Mouse (Mus musculus) olfactory bulb, adult 2 months (tissue): ENCODE measurements around the gene Rnft1. TPM values are rescaled to one million over a fixed set of nuclear protein-coding genes. Genes with fewer than 3 reads are reported as not detected.

Experiments
- H3K27ac ChIP-seq: fragments of 200-500 bp; 2 replicates; pipeline ENCODE4 v1.5.1; 2012; ENCODE audit warnings: low read depth, low read length; ENCODE audit not compliant: insufficient read depth
- H3K4me1 ChIP-seq: fragments of 200-500 bp; 2 replicates; pipeline ENCODE4 v1.6.1; 2012; ENCODE audit warnings: low read length; ENCODE audit not compliant: control insufficient read depth, insufficient read depth
- H3K4me3 ChIP-seq: fragments of 200-500 bp; 2 replicates; pipeline ENCODE4 v1.5.1; 2012; ENCODE audit warnings: mild to moderate bottlenecking, low read depth, low read length, moderate library complexity; ENCODE audit not compliant: insufficient read depth
- CTCF ChIP-seq: fragments of 200-500 bp; IDR thresholded peaks from 2 replicates; pipeline ENCODE4 v1.5.1; 2012; ENCODE audit warnings: low read depth, mild to moderate bottlenecking, low read length, moderate library complexity; ENCODE audit not compliant: insufficient read depth
- POLR2A ChIP-seq: fragments of 200-500 bp; IDR thresholded peaks from 2 replicates; pipeline ENCODE4 v1.6.1; 2012; ENCODE audit warnings: mild to moderate bottlenecking, low read depth, low read length, moderate library complexity; ENCODE audit not compliant: insufficient read depth
- WGBS: fragments of 180-500 bp; shearing (Covaris S2); methylation state at CpG from one replicate; pipeline ENCODE4 v1.1.7; 2018; 5-methylcytosine and 5-hydroxymethylcytosine counted together
- polyA plus RNA-seq: library from polyadenylated mRNA; stranded (reverse); fragments of >200 nt; gene quantifications from 2 replicates; pipeline ENCODE4 v1.2.4, GENCODE M21; 2012; ENCODE audit warnings: low replicate concordance; ENCODE audit not compliant: missing spikeins, insufficient read depth, insufficient read length

Rnft1 gene
- polyA plus RNA-seq, 1 experiment, result not detected

DNA sequence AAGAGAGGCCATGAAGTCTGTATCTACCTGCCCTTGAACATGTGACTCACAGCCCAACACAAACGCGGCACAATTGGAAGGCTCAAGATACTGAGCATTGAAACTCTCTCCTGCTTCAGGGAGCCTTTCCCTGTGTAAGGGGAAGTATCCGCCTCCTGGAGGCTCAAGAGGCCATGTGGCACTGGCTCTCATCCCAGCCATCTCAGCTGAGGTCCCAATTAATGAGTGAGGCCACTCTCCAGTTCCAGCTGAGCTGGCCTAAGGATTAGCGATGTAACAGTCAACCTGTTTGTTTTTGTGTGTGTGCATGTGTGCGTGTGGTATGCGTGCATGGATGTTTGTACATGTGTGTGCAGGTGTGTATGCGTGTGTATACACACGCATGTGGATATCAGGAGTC is 16.1 kb upstream of the Rnft1 start:
- no peak overlapping the region for H3K27ac ChIP-seq
- H3K4me1 ChIP-seq, result peaks cover 4% of the 10 kb centered on the region; the same call in 1 of the 2 replicates
- H3K4me3 ChIP-seq, result no peak overlapping the region
- 58% methylated on average over 8 of the region's 8 CpGs for WGBS
- TF ChIP-seq CTCF, result no peak
- TF ChIP-seq POLR2A, result no peak

DNA sequence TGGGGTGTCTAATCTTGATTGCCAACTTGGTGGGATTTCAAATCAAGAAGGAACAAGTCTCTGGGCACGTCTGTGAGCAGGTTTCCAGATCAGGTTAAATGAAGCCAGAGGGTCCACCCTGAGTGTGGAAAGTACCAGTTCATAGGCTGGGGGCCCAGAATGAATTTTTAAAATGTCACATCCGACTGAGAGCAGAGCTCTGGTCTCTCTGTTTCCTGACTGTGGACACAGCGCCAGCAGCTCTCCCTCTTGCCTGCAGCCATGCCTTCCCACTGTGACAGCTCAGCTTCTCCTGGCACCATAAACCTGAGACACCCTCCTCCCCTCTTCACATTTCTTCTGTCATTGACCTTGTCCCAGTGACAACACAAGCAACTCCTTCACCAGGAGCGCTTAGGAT is 15.5 kb upstream of the Rnft1 start:
- no peak for TF ChIP-seq POLR2A
- TF ChIP-seq CTCF, result no peak
- H3K4me3 ChIP-seq, result no peak overlapping the region
- no peak overlapping the region for H3K27ac ChIP-seq
- 76% methylated on average over 4 of the region's 4 CpGs for WGBS
- H3K4me1 ChIP-seq, result peaks cover 8% of the 10 kb centered on the region

DNA sequence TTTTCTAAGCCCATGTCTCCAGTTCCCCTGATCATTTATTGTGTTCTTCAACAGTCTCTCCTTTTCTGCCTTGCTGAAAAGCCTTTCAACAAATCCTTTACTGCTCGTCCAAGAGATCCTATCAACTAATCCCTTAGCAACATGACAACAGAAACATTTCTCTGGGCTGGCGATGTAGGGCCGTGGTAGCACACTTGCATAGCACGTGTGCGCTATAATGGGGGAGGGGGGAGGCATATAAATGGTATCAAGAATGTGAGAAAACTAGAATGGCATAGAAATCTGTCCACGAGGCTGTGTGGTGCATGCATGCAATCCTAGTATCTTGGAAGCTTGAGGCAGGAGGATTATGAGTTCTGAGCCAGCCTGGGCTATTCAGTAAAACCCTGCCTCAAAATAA is 12.7 kb upstream of the Rnft1 start:
- 37% methylated on average over 6 of the region's 6 CpGs for WGBS
- peaks cover 9% of the 10 kb centered on the region for H3K4me1 ChIP-seq
- no peak overlapping the region for H3K4me3 ChIP-seq
- TF ChIP-seq POLR2A (no peak), CTCF (no peak)
- no peak overlapping the region for H3K27ac ChIP-seq

DNA sequence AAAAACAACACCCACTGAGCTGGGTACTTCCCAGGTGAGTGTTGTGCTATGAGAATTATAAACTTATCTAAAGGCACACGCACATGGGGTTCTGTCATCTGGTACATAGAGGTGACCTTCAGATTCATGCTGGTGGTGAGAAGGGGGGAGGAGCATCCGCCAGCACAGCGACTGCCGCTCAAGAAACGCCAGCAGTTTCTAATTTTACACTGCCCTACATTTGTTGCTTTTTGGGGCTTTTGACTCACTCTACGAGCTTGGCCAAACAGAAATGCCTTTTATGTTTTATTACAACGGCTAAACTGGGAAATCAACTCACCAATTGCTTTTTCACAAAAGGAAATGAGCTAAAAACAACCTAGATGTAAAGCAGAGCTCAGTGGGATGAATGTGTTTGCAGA is 11.7 kb upstream of the Rnft1 start:
- TF ChIP-seq CTCF (no peak), POLR2A (no peak)
- peak overlapping the region; percentile 49 for H3K27ac ChIP-seq
- WGBS, result 4% methylated on average over 7 of the region's 7 CpGs
- peaks cover 9% of the 10 kb centered on the region for H3K4me1 ChIP-seq
- H3K4me3 ChIP-seq, result no peak overlapping the region

DNA sequence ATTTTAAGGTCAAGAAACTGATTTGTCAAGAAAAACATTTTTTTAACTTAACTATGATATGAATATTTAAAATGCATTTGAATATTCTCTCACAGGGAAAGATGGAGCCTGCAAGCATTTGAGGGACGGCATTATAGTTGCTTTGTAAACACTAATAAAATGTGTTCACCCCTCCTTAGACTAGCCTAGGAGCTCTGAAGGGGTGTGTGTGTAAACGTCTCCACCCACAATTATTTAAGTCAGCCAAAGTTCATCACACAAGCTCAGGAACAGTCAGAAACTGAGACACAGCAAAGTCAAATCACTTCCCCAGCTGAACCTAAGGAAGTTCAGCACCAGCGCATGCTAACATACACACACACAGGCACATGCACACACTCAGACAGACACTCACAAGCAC is 10.9 kb upstream of the Rnft1 start:
- TF ChIP-seq POLR2A (no peak), CTCF (no peak)
- Histone ChIP-seq H3K27ac (peak overlapping the region; percentile 13; the same call in 1 of the 2 replicates), H3K4me1 (peaks cover 9% of the 10 kb centered on the region), H3K4me3 (no peak overlapping the region)
- WGBS, result 28% methylated on average over 3 of the region's 3 CpGs

DNA sequence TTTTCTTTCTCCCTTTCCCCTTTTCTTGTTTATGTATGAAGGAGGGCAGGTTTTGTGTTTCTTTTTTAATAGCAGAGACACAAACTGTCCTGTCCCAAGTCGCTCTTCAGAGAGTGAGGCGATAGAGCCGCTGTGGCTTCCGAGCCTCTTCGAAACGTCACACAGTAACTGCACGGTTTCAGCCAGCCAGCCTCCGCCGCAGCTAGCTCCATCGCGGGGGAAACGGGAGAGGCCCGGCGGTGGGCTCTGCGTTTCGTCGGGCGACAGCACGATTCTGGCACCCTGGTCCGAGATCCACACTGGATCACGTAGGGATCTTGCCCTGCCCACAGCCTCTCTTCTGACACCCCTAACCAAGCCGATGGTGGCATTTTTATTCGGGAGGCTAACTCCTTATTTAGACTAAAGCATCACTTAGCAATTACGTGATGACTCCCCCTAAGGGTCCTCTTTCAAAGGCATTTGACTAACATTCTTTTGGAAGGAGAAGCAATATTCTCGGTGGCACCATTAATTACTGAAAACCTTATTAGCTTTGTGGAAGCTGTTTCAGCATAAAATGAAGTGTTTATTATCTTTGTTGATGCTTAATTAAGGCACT is 553 bp downstream of the Rnft1 start:
- WGBS, result 0% methylated on average over 25 of the region's 25 CpGs
- Histone ChIP-seq H3K4me1 (peaks cover 6% of the 10 kb centered on the region), H3K4me3 (peak overlapping the region; percentile 63), H3K27ac (peak overlapping the region; percentile 17)
- no peak for TF ChIP-seq POLR2A
- no peak for TF ChIP-seq CTCF

DNA sequence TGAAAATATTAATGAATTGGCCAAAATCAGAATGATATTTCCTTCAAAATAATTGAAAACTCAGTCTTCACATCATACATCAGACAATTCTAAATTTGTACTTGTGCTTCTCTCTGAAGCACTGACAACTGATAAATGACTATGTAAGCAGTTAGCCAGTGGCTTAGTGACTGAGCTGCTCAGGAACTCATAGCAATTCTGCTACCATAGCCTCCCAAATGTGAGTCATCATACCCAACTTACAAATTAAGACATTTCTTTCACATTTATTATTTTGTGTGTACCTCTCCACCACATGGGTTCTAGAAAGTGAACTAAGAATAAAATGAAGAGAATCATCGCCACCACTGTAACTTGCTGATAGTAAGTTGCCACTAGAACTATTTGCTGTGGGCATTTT is 6.3 kb downstream of the Rnft1 start:
- peaks cover 4% of the 10 kb centered on the region for H3K4me1 ChIP-seq
- H3K27ac ChIP-seq, result no peak overlapping the region
- no peak overlapping the region for H3K4me3 ChIP-seq
- 92% methylated on average over 1 of the region's 1 CpGs for WGBS
- TF ChIP-seq POLR2A (no peak), CTCF (no peak)

DNA sequence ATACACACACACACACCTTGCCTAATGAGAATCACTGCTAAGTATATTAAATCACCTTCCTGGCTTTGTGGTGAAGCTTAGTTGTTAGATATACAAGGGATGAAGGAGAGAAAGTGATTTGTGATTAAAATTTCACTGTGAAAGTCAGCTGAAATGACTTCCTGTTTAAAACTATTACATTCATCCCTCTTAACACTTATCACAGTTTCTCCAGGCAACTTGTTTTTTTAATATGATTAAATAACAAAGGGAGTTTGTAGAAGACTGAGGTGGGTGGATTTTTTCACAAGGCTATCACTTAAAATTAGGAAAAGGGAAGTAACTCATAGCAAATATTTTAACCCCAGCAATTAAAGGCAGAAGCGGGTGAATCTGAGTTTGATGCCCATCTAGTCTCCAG is 12.9 kb downstream of the Rnft1 start:
- H3K4me1 ChIP-seq, result no peaks in the 10 kb centered on the region
- TF ChIP-seq POLR2A, result no peak
- no peak for TF ChIP-seq CTCF
- WGBS, result 88% methylated on average over 1 of the region's 1 CpGs
- H3K4me3 ChIP-seq, result no peak overlapping the region
- no peak overlapping the region for H3K27ac ChIP-seq

DNA sequence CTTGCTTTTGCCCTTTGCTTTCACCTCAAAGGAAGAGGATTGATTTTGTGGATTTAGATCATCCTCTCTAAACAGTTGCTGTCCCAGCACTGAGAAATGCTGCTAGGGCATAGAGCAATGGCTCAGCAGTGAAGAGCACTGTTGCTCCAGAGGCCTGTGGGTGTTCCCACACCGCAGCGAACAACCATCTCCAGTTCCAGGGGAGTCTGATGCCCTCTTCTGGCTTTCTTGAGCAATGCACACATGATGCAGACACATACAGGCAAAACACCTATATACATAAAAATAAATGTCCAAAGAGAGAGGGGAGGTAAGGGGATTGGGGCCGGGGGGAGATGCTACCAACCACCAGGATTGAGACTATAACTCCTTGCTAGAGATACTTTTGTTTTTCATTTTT is 13.5 kb downstream of the Rnft1 start:
- WGBS, result 71% methylated on average over 3 of the region's 3 CpGs
- no peak for TF ChIP-seq POLR2A
- no peak for TF ChIP-seq CTCF

DNA sequence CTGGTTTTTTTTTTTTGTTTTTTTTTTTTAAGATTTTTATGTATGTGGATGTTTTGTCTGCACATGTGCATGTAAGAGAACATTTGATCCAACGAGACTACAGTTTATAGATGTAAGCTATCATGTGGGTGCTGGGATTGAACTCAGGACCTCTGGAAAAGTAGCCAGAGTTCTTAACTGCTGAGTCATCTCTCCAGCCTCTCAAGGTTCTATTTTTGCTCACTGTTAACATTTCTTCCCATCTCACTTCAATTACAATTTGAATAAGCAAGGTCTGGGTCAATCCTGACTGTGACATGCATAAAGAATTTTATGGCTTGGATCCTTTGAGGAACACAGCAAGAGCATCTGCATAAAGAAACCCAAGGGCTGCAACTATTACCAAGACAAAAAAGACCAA is 16.3 kb downstream of the Rnft1 start:
- no peaks in the 10 kb centered on the region for H3K4me1 ChIP-seq
- TF ChIP-seq CTCF (no peak), POLR2A (no peak)
- no peak overlapping the region for H3K27ac ChIP-seq
- WGBS, result 80% methylated on average over 1 of the region's 1 CpGs
- no peak overlapping the region for H3K4me3 ChIP-seq

More for the DNA sequence above, 13.5 kb downstream of the Rnft1 start:
- Histone ChIP-seq H3K27ac (no peak overlapping the region), H3K4me1 (no peaks in the 10 kb centered on the region), H3K4me3 (no peak overlapping the region)
